Mouse (Mus musculus) mouse embryonic stem cell (cell line): ENCODE results near the gene Cd160.

ENCODE experiments used
- in situ Hi-C, 2 experiments: fragments of 300-500 bp; cut with MboI; formaldehyde crosslinking; loops; 1 replicate in 1 of 2; 3 replicates in 1 of 2; pipeline ENCODE4 v1.14.3; 2019 to 2020; ENCODE audit warnings: low sequenced_read_pairs in 2 of 2, low pct_unique_long_range_greater_than_20kb in 1 of 2, mixed read lengths in 1 of 2; ENCODE audit not compliant: unreplicated experiment in 1 of 2

Gene Cd160

GRCm38 (mm10) chr3:96828984-96829383 is at the start of gene Cd160, which contains the start of gene Pdzk1:
Cd160 (minus strand) TSS chr3:96829351.
Pdzk1 (plus strand) TSS chr3:96829284.
- in situ Hi-C loops = no loop called here

- in situ Hi-C loops = no loop called here
Observed at GRCm38 (mm10) chr3:96874808-96875571, 45.8 kb upstream of the Cd160 start.

- in situ Hi-C loops = no loop called here
Observed at GRCm38 (mm10) chr3:96872501-96872900, 43.4 kb upstream of the Cd160 start.

GRCm38 (mm10) chr3:96871070-96871469 is 41.9 kb upstream of the Cd160 start:
- in situ Hi-C loops = no loop called here

- in situ Hi-C loops = no loop called here
Observed at GRCm38 (mm10) chr3:96870270-96870669, 41.1 kb upstream of the Cd160 start.

GRCm38 (mm10) chr3:96869091-96869490 is 39.9 kb upstream of the Cd160 start:
- in situ Hi-C loops = no loop called here

- in situ Hi-C loops = no loop called here
Observed at GRCm38 (mm10) chr3:96868566-96868965, 39.4 kb upstream of the Cd160 start.

GRCm38 (mm10) chr3:96867863-96868262 is 38.7 kb upstream of the Cd160 start:
- in situ Hi-C loops = no loop called here

- in situ Hi-C loops = no loop called here
Observed at GRCm38 (mm10) chr3:96860498-96860897, 31.3 kb upstream of the Cd160 start.

GRCm38 (mm10) chr3:96855833-96856232 is 26.7 kb upstream of the Cd160 start:
- in situ Hi-C loops = no loop called here

- in situ Hi-C loops = no loop called here
Observed at GRCm38 (mm10) chr3:96854376-96854775, 25.2 kb upstream of the Cd160 start.

- in situ Hi-C loops = no loop called here
Observed at GRCm38 (mm10) chr3:96852561-96852960, 23.4 kb upstream of the Cd160 start.

- in situ Hi-C loops = no loop called here
Observed at GRCm38 (mm10) chr3:96849168-96849727, 20.1 kb upstream of the Cd160 start.

GRCm38 (mm10) chr3:96848470-96848869 is 19.3 kb upstream of the Cd160 start:
- in situ Hi-C loops = no loop called here

- in situ Hi-C loops = no loop called here
Observed at GRCm38 (mm10) chr3:96847661-96848060, 18.5 kb upstream of the Cd160 start.

- in situ Hi-C loops = no loop called here
Observed at GRCm38 (mm10) chr3:96846985-96847384, 17.8 kb upstream of the Cd160 start.

GRCm38 (mm10) chr3:96845806-96846205 is 16.7 kb upstream of the Cd160 start:
- in situ Hi-C loops = no loop called here

- in situ Hi-C loops = no loop called here
Observed at GRCm38 (mm10) chr3:96845191-96845590, 16.0 kb upstream of the Cd160 start.

- in situ Hi-C loops = no loop called here
Observed at GRCm38 (mm10) chr3:96838996-96839645, 10.0 kb upstream of the Cd160 start.

- in situ Hi-C loops = no loop called here
Observed at GRCm38 (mm10) chr3:96836414-96836813, 7.3 kb upstream of the Cd160 start.
